Mouse (Mus musculus): Measurements from ENCODE around the gene Plekha5.
"Not testable (repeated sequence)": the region's sequence is repeated elsewhere in the genome, so short reads cannot be mapped to it uniquely, and the experiment has no call there.

The Plekha5 gene

GRCm38 (mm10) chr6:140577822-140578170, 153.9 kb downstream of the Plekha5 start:
- no peak for DNase-seq (ENCODE audit: low spot score)

- DNase-seq (ENCODE audit: low spot score): not testable (repeated sequence)
Measured at GRCm38 (mm10) chr6:140578985-140579384, 155.1 kb downstream of the Plekha5 start.

DNA sequence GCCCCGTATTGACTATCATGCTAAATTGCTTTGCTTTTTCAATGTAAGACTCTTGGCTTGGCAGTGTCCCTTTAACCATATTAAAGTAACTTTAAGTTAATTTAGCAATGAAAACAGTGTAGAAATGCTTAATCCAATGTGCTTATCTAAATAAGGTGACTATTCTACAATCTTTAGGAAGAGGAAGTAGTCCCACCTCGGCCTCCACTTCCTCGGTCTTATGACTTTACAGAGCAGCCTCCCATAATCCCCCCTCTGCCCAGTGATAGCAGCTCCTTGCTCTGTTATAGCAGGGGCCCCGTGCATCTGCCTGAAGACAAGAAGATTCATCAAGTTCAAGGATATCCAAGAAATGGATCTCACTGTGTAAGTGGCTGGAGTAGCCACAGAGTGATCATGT, 156.3 kb downstream of the Plekha5 start:
- DNase-seq (ENCODE audit: low spot score): no peak

GRCm38 (mm10) chr6:140586714-140587259, 162.9 kb downstream of the Plekha5 start:
- no peak for DNase-seq (ENCODE audit: low spot score)

- DNase-seq (ENCODE audit: low spot score): no peak
Measured at GRCm38 (mm10) chr6:140591331-140591730, 167.5 kb downstream of the Plekha5 start.

GRCm38 (mm10) chr6:140592713-140593112, 168.9 kb downstream of the Plekha5 start:
- DNase-seq (ENCODE audit: low spot score): no peak

DNA sequence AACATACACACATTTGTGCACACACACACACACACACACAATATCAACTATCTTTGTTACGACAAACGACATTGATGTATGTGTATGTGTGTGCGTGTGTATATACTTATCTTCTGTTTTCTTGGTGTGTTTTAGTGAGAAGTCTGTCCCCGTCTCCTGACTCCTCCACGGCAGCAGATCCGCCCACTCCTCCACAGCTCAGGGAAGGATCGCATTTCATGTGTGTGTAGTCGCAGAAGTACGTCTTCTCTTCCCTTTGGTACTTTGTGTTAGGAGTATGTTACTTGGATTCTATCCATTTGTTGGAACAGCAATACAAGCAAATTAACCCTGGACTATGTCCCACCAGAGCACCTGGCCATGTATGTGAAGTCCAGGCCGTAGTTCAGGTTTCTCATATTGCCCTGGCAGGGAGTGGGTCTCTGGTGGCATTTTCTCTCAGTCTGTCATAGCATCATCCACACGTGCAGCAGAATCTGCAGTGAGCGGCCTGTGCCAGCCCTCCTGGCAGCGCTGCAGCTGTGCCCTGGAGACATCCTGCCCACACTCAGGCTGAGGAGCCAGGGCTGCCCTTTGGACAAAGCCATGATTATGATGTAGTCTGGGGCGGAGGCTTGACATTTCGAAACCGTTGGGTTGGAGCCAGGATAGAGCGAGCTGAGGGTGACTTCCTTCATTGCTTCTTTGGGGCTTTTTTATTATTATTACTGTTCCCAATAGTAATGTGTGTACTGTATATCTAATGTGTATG, 169.7 kb downstream of the Plekha5 start:
- DNase-seq (ENCODE audit: low spot score): no peak

GRCm38 (mm10) chr6:140595551-140595950, 171.7 kb downstream of the Plekha5 start:
- DNase-seq (ENCODE audit: low spot score): not testable (repeated sequence)

- DNase-seq (ENCODE audit: low spot score): no peak
Measured at GRCm38 (mm10) chr6:140597381-140598329, 173.8 kb downstream of the Plekha5 start.

- DNase-seq (ENCODE audit: low spot score): peak; percentile 20
Measured at GRCm38 (mm10) chr6:140598516-140598915, 174.7 kb downstream of the Plekha5 start.

GRCm38 (mm10) chr6:140599337-140599736, 175.5 kb downstream of the Plekha5 start:
- DNase-seq (ENCODE audit: low spot score): no peak

DNA sequence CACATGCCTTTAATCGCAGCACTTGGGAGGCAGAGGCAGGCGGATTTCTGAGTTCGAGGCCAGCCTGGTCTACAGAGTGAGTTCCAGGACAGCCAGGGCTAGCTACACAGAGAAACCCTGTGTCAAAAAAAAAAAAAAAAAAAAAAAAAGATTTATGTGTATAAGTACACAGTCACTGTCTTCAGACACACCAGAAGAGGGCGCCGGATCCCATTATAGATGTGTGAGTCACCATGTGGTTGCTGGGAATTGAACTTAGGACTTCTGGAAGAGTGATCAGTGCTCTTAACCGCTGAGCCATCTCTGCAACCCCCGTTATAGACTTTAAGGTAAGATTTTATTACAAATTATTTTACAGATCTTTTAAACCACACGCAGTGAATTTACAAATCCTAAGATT, 176.8 kb downstream of the Plekha5 start:
- not testable (repeated sequence) for DNase-seq (ENCODE audit: low spot score)

DNA sequence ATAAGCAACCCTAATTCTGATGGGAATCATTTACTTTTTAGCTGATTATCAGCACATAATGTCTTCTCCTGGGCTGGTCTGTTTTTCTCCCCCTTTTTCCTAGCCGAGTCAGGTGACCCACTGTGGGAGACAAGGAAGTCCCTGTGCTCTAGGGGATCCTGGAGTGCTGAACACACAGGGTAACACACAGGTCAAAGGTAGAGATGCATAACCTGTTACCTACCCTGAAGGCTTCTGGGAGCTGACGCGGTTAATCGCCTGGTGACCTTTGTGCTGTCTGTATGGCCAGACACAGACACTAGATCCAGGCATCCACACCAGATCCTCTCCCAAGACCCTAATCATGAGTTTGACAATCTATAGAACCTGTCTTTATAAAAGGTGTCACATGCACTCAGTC, 177.3 kb downstream of the Plekha5 start:
- DNase-seq (ENCODE audit: low spot score): no peak

GRCm38 (mm10) chr6:140603228-140603944, 179.5 kb downstream of the Plekha5 start:
- DNase-seq (ENCODE audit: low spot score): no peak

- not testable (repeated sequence) for DNase-seq (ENCODE audit: low spot score)
Measured at GRCm38 (mm10) chr6:140605173-140605572, 181.3 kb downstream of the Plekha5 start.

DNA sequence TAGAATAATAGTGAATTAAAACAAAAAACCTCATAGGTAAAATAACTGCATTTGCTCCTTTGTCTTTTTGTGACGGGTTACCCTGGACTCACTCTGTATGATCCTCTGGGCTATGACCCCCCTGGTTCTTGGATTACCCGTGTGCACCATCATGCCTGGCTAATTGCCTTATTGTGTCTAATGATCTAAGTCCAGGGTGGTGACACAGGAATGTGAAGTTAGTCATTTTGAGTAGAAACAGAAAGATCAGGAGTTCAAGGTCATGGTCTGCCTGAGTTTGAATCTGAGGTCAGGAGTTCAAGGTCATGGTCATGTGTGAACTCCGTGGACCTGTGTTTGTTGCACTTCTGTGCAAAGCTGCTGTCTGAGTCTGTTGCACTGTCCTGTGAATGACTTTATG, 181.9 kb downstream of the Plekha5 start:
- no peak for DNase-seq (ENCODE audit: low spot score)

GRCm38 (mm10) chr6:140606534-140606933, 182.7 kb downstream of the Plekha5 start:
- DNase-seq (ENCODE audit: low spot score): no peak

- no peak for DNase-seq (ENCODE audit: low spot score)
Measured at GRCm38 (mm10) chr6:140608666-140609065, 184.8 kb downstream of the Plekha5 start.

GRCm38 (mm10) chr6:140609533-140609932, 185.7 kb downstream of the Plekha5 start:
- DNase-seq (ENCODE audit: low spot score): no peak

- DNase-seq (ENCODE audit: low spot score): no peak
Measured at GRCm38 (mm10) chr6:140610117-140610516, 186.3 kb downstream of the Plekha5 start.

DNA sequence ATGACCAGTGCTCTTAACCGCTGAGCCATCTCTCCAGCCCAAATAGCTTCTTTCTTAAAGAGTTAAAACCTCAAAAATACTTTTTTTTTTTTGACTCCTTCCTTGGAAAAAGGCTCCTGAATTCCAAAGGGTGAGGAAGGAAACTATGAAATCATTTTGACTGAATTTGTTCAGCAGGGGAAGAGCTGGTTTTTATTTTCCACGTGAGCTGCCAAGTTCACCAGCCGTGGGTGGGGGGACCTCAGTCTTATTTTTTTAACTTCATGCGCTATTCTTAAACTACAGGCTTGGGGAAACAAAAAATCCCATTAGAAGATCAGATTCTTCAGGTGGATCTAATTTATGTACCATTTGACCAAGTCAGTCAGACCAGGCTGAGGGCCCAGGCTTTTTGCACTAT, 187.4 kb downstream of the Plekha5 start:
- no peak for DNase-seq (ENCODE audit: low spot score)

GRCm38 (mm10) chr6:140611893-140612473, 188.1 kb downstream of the Plekha5 start:
- DNase-seq (ENCODE audit: low spot score): no peak

Data from T-cell, adult 2 months (primary cell).